In genomic region chr5:121225854-121226253, GRCm38 (mm10) we compare ENCODE assay signal across 20 mouse cellular contexts.
"Had no signal": no experiment of that assay in that cellular context is flagged by ENCODE, and none has a peak within 500 bp of the region (broad histone marks: within the 10 kb centered on the region; RNA-seq: fewer than 3 reads in every experiment).

No protein-coding gene starts in this region.

- ATAC-seq: intestine, embryonic 15.5 days; lung, postnatal 0 days had no signal

- H3K27ac ChIP-seq: intestine, embryonic 15.5 days; kidney, embryonic 15.5 days; limb, embryonic 13.5 days; macrophage; stomach, embryonic 15.5 days had no signal

- H3K9me3 ChIP-seq: intestine, embryonic 15.5 days; kidney, embryonic 15.5 days; limb, embryonic 13.5 days; megakaryocyte, embryonic 14.5 days; stomach, embryonic 15.5 days had no signal

- H3K9ac ChIP-seq: intestine, embryonic 15.5 days; kidney, embryonic 15.5 days; limb, embryonic 13.5 days; lung, embryonic 14.5 days; stomach, embryonic 15.5 days had no signal

- DNase-seq: kidney, adult 11 months; kidney, adult 8-10 months; kidney, postnatal 10 days; kidney, postnatal 36 days; left cerebral cortex, postnatal 4 days; lung, embryonic 14.5 days; midbrain, embryonic 14.5 days; right cerebral cortex, adult 18-20 months; right cerebral cortex, postnatal 14 days; right cerebral cortex, postnatal 4 days; spleen, adult 18-20 months; thymus, postnatal 25 days had no signal

- H3K4me3 ChIP-seq: intestine, embryonic 15.5 days; kidney, embryonic 15.5 days; limb, embryonic 13.5 days; megakaryocyte, embryonic 14.5 days; stomach, embryonic 15.5 days had no signal

- H3K27me3 ChIP-seq: intestine, embryonic 15.5 days; kidney, embryonic 15.5 days; limb, embryonic 13.5 days; megakaryocyte, embryonic 14.5 days; stomach, embryonic 15.5 days had no signal

- H3K36me3 ChIP-seq: intestine, embryonic 15.5 days; kidney, embryonic 15.5 days; stomach, embryonic 15.5 days had no signal

- H3K4me2 ChIP-seq: intestine, embryonic 15.5 days; kidney, embryonic 15.5 days; limb, embryonic 13.5 days; lung, embryonic 14.5 days; midbrain, embryonic 11.5 days; stomach, embryonic 15.5 days had no signal
